Mouse (Mus musculus) testis, postnatal 10 days (tissue): ENCODE measurements around the gene Kdm7a.

Experiments used
- DNase-seq: peaks from one replicate; pipeline ENCODE4 v3.0.0; 2021; ENCODE audit warnings: low spot score

Kdm7a gene

DNA sequence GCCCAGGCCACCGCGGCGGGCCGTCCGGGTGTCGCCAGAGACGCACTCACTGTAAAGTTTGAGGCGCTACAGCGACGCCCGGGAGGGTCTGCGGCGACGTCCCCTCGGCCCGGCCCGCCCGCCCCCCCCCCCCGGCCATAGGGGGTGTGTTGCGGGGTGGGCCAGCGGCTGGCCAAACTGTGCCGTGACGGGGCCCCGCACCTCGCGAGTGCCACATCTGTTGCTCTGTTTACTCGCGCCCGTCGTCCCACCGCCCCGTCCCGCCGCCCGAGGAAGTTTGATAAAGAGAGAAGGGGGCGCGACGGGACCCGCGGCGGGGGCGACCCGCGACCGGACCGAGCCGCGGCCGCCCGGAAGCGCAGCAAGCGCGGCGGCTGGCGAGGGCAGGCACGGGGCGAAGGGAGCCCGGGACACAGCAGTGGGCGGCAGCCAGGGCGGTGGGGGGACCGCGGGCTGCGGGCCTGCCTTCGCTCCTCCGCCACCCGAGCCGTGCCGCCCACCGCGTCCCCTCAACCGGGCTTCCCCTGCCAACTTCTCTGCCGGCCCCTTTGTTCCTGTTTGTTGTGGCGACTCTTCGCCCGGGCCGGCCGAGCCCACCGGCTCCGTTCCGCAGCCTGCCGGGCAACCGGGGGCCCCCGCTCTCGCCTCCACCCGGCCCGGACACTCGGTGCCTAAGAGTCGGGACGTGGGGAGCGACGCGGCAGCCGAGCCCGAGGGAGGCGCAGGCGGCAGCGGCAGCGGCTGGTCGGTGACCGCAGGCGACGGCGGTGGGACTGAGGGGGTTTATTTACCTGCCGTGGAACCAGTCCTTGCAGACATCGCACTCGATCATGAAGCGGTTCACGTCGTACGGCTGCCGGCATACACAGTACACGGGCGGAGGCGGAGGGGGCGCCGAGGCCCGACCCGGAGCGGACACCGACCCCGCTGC lies 674 bp downstream of the Kdm7a start:
- peak; percentile 68 for DNase-seq

DNA sequence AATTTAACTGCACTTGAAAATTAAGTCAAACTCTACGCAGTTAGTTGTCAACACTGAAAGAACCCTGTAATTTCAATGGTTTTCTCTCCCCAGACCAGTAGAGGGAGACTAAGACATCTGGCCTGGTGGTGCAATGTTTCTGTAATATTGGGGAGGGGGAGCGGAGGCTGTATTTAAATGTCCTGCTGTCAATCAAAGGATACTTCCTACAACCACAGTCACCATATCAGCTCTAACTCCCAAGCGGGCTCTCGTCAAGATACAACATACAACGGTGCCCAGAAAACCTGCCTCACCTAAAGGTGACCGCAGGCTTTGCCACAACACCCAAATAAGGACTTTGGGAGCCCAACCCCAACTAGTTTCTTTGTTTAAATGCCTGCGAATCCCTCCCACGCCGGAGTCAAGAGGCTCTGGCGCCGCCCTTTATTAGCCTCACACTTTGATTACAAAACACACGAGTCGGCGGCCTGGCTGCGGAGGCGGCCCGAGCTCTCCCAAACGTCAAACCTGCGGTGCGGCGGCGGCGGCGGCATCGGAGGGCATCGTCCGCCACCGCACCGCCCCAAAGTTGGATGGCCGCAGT lies 1.4 kb downstream of the Kdm7a start:
- peak; percentile 81 for DNase-seq

- no peak for DNase-seq
These were observed 2.1 kb downstream of the Kdm7a start for GRCm38 (mm10) chr6:39204444-39204843.

- DNase-seq: no peak
These were observed 3.4 kb downstream of the Kdm7a start for GRCm38 (mm10) chr6:39203236-39203635.

- no peak for DNase-seq
These were observed 13.6 kb downstream of the Kdm7a start for GRCm38 (mm10) chr6:39193006-39193405.

- no peak for DNase-seq
These were observed 15.1 kb downstream of the Kdm7a start for GRCm38 (mm10) chr6:39191518-39191917.

- DNase-seq: no peak
These were observed 19.4 kb downstream of the Kdm7a start for GRCm38 (mm10) chr6:39187227-39187626.

GRCm38 (mm10) chr6:39169089-39169488 lies 37.5 kb downstream of the Kdm7a start:
- no peak for DNase-seq

- DNase-seq: no peak
These were observed 41.7 kb downstream of the Kdm7a start for GRCm38 (mm10) chr6:39164891-39165290.

GRCm38 (mm10) chr6:39161975-39162374 lies 44.6 kb downstream of the Kdm7a start:
- DNase-seq: no peak

DNA sequence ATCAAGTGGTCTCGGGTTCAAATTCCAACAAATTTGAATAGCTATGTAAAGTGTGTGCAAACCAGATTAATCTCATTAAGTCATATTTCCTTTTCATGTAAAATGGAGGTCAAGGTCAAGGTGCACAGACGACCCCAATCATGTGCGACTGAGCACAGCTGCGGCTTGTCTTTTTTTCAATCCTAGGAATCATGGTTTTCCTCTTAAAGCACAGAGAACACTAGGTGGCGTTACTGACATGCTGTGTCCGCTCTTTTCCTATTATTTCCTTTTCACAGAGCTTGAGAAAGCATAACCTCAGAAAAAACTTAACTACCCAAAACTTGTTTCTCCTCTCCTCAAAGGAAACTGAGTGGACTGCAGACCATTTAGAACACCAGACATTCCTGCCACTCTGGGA lies 60.5 kb downstream of the Kdm7a start:
- DNase-seq: no peak

- no peak for DNase-seq
These were observed 74.0 kb downstream of the Kdm7a start for GRCm38 (mm10) chr6:39132556-39132955.

DNA sequence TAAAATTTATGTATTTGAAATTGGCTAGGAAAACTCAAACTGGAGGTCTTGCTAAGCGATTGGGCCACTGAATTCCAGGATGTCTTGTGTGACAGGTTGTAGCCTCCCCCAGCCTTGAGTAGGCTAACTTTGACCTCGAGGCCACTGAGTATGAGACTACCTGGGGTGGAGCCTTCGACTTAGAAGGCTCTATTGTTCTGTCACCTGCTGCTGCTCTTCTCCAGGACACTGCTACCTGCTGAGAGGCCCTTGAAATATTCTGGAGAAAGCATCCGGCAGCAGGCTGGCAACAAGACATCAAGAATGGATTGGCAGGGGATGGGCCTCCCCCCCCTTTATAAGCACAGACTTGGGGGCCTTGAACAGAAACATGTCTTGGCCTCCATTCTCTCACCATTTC lies 75.1 kb downstream of the Kdm7a start:
- no peak for DNase-seq

DNA sequence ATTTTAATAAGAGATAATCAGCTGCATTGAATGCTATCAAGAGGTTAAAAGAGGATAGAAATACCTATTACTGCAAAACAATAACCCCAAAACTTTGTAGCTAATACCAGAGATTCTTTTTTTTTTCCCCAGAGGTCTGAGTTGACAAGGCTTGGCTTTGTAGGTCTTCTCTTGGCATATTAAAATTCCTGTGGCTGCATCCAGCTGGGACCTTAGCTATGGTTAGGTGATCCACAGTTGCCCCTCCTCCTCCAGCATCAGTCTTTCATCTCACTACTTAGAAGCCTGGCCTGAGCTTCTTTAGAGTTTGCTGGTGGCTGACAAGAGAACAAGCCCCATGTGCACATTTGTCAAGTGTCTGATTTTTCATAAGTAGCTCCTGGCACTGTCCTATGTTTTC lies 81.9 kb downstream of the Kdm7a start:
- DNase-seq: no peak

- DNase-seq: no peak
These were observed 85.9 kb downstream of the Kdm7a start for GRCm38 (mm10) chr6:39120685-39121084.

GRCm38 (mm10) chr6:39118456-39118881 lies 88.1 kb downstream of the Kdm7a start:
- DNase-seq: peak; percentile 78

- DNase-seq: peak; percentile 84
These were observed 88.8 kb downstream of the Kdm7a start, which contains the start of gene Parp12 for GRCm38 (mm10) chr6:39117584-39118455. Parp12 (minus strand) TSS chr6:39118349.

GRCm38 (mm10) chr6:39115438-39115837 lies 91.2 kb downstream of the Kdm7a start:
- DNase-seq: no peak

DNA sequence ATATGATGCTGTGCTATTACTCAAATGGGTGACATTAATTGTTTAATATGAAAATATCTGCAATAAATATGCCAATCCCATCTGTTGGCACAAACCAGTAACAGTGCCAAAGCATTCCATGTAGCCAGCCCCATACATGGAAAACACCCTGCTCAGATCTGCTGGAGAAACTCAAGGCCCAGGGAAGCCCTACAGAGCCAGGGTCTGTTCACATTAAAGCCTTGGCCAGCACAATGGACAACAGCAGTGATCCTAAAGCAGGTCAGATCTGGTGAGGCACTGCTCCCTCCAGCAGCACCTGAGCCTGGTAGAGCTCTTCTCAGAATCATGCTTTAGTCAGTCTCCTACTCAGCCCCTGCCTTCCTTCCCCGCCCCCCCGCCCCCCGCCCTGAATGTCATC lies 93.4 kb downstream of the Kdm7a start:
- no peak for DNase-seq

DNA sequence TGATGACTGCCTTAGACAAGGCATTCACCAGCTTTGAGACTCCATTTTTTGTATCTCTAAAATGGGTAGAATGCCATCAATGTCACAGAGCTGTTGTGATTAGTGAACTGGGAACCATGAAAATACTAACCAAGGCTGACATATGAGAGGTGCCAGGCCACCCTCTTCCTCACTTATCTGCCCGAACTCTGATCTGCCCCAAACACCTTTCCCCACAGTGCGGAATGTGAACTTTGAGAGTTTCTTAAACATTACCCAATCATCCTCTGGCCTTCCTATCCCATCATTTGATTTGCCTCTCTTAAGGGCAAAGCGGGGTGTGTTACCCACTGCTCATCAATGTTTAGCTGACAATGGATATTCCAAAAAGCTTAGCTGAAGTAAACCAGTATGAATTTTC lies 93.9 kb downstream of the Kdm7a start:
- no peak for DNase-seq

DNA sequence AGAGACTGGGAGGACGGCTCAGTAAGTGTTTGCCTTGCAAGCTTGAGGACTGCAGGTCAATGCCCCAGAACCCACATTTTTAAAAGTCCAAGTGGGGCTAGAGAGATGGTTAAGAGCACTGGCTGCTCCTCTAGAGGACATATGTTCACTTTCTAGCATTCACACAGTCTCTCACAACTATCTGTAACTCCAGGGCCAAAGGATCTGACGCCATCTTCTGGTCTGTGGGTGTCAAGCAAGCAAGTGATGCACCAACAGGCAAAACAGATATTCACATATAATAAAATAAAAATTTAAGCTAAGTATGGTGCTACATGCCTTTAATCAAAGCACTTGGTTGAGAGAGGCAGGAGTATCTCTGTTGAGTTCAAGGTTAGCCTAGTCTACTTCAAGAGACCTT lies 99.8 kb downstream of the Kdm7a start:
- no peak for DNase-seq

GRCm38 (mm10) chr6:39104631-39105030 lies 102.0 kb downstream of the Kdm7a start:
- DNase-seq: no peak
